Mouse (Mus musculus): ENCODE results near the gene Gm3625. TPM values are rescaled to one million over a fixed set of nuclear protein-coding genes. Genes with fewer than 3 reads are reported as not detected.
A peak's percentile ranks its signal among the peaks of the same experiment; 100 is the strongest.
"Not testable (repeated sequence)": the region's sequence is repeated elsewhere in the genome, so short reads cannot be mapped to it uniquely, and the experiment has no call there.

Gm3625 gene
- polyA plus RNA-seq, 1 experiment from 2014 or later: not detected

GRCm38 (mm10) chr12:4592025-4592424 is 702 bp downstream of the Gm3625 start:
- Histone ChIP-seq H3K36me3 (no peaks in the 10 kb centered on the region), H3K9me3 (no peaks in the 10 kb centered on the region), H3K27ac (peak overlapping the region; percentile 98), H3K27me3 (ENCODE audit: insufficient read depth, poor library complexity, severe bottlenecking) (no peaks in the 10 kb centered on the region), H3K4me3 (peak overlapping the region; percentile 91), H3K4me1 (peaks cover 14% of the 10 kb centered on the region)
- WGBS: 70% methylated on average over 6 of the region's 6 CpGs
- DNase-seq (ENCODE audit: low spot score): no peak

- H3K4me3 ChIP-seq: no peak overlapping the region
- H3K36me3 ChIP-seq: no peaks in the 10 kb centered on the region
- H3K27me3 ChIP-seq (ENCODE audit: insufficient read depth, poor library complexity, severe bottlenecking): no peaks in the 10 kb centered on the region
- 80% methylated on average over 3 of the region's 3 CpGs for WGBS
- no peak overlapping the region for H3K27ac ChIP-seq
- DNase-seq (ENCODE audit: low spot score): no peak
- H3K4me1 ChIP-seq: peaks cover 8% of the 10 kb centered on the region
- no peaks in the 10 kb centered on the region for H3K9me3 ChIP-seq
Measured at GRCm38 (mm10) chr12:4588603-4589002, 4.1 kb downstream of the Gm3625 start.

GRCm38 (mm10) chr12:4587846-4588245 is 4.9 kb downstream of the Gm3625 start:
- no peak overlapping the region for H3K4me3 ChIP-seq
- H3K27ac ChIP-seq: no peak overlapping the region
- no peaks in the 10 kb centered on the region for H3K27me3 ChIP-seq (ENCODE audit: insufficient read depth, poor library complexity, severe bottlenecking)
- no peaks in the 10 kb centered on the region for H3K9me3 ChIP-seq
- peaks cover 7% of the 10 kb centered on the region; the same call in 1 of the 2 replicates for H3K4me1 ChIP-seq
- no peaks in the 10 kb centered on the region for H3K36me3 ChIP-seq
- WGBS: 76% methylated on average over 2 of the region's 2 CpGs
- DNase-seq (ENCODE audit: low spot score): no peak

GRCm38 (mm10) chr12:4582326-4582725 is 10.4 kb downstream of the Gm3625 start:
- no peaks in the 10 kb centered on the region for H3K36me3 ChIP-seq
- no peaks in the 10 kb centered on the region for H3K9me3 ChIP-seq
- DNase-seq (ENCODE audit: low spot score): no peak
- no peaks in the 10 kb centered on the region for H3K27me3 ChIP-seq (ENCODE audit: insufficient read depth, poor library complexity, severe bottlenecking)
- no peak overlapping the region for H3K27ac ChIP-seq
- no peak overlapping the region for H3K4me3 ChIP-seq
- no peaks in the 10 kb centered on the region for H3K4me1 ChIP-seq

GRCm38 (mm10) chr12:4574065-4574464 is 18.7 kb downstream of the Gm3625 start:
- Histone ChIP-seq H3K36me3 (no peaks in the 10 kb centered on the region), H3K27ac (no peak overlapping the region), H3K9me3 (no peaks in the 10 kb centered on the region), H3K27me3 (ENCODE audit: insufficient read depth, poor library complexity, severe bottlenecking) (no peaks in the 10 kb centered on the region), H3K4me3 (no peak overlapping the region), H3K4me1 (no peaks in the 10 kb centered on the region)
- WGBS: 79% methylated on average over 4 of the region's 4 CpGs
- DNase-seq (ENCODE audit: low spot score): no peak

- no peak overlapping the region for H3K27ac ChIP-seq
- H3K4me1 ChIP-seq: no peaks in the 10 kb centered on the region
- no peaks in the 10 kb centered on the region for H3K36me3 ChIP-seq
- no peaks in the 10 kb centered on the region for H3K9me3 ChIP-seq
- WGBS: 37% methylated on average over 5 of the region's 5 CpGs
- no peak overlapping the region for H3K4me3 ChIP-seq
- no peak for DNase-seq (ENCODE audit: low spot score)
- no peaks in the 10 kb centered on the region for H3K27me3 ChIP-seq (ENCODE audit: insufficient read depth, poor library complexity, severe bottlenecking)
Measured at GRCm38 (mm10) chr12:4571864-4572263, 20.9 kb downstream of the Gm3625 start.

- Histone ChIP-seq H3K4me1 (peaks cover 16% of the 10 kb centered on the region), H3K36me3 (no peaks in the 10 kb centered on the region), H3K27ac (peak overlapping the region; percentile 80), H3K9me3 (no peaks in the 10 kb centered on the region), H3K4me3 (no peak overlapping the region), H3K27me3 (ENCODE audit: insufficient read depth, poor library complexity, severe bottlenecking) (no peaks in the 10 kb centered on the region)
- WGBS: 47% methylated on average over 9 of the region's 9 CpGs
- DNase-seq (ENCODE audit: low spot score): peak; percentile 75
Measured at GRCm38 (mm10) chr12:4558475-4559279, 34.0 kb downstream of the Gm3625 start.

- no peaks in the 10 kb centered on the region for H3K36me3 ChIP-seq
- no peak for DNase-seq (ENCODE audit: low spot score)
- peaks cover 16% of the 10 kb centered on the region for H3K4me1 ChIP-seq
- no peaks in the 10 kb centered on the region for H3K27me3 ChIP-seq (ENCODE audit: insufficient read depth, poor library complexity, severe bottlenecking)
- 92% methylated on average over 3 of the region's 3 CpGs for whole genome bisulfite sequencing
- H3K4me3 ChIP-seq: no peak overlapping the region
- no peaks in the 10 kb centered on the region for H3K9me3 ChIP-seq
- no peak overlapping the region for H3K27ac ChIP-seq
Measured at GRCm38 (mm10) chr12:4558013-4558412, 34.7 kb downstream of the Gm3625 start.

GRCm38 (mm10) chr12:4557436-4557835 is 35.3 kb downstream of the Gm3625 start:
- no peaks in the 10 kb centered on the region for H3K36me3 ChIP-seq
- H3K4me3 ChIP-seq: no peak overlapping the region
- peaks cover 16% of the 10 kb centered on the region for H3K4me1 ChIP-seq
- 0 out of 2 replicates have a peak overlapping the region, but pooled peaks have one; percentile 8 for H3K27ac ChIP-seq
- no peak for DNase-seq (ENCODE audit: low spot score)
- no peaks in the 10 kb centered on the region for H3K9me3 ChIP-seq
- WGBS: 67% methylated on average over 3 of the region's 3 CpGs
- no peaks in the 10 kb centered on the region for H3K27me3 ChIP-seq (ENCODE audit: insufficient read depth, poor library complexity, severe bottlenecking)

- Histone ChIP-seq H3K36me3 (no peaks in the 10 kb centered on the region), H3K27me3 (ENCODE audit: insufficient read depth, poor library complexity, severe bottlenecking) (no peaks in the 10 kb centered on the region), H3K9me3 (no peaks in the 10 kb centered on the region), H3K27ac (no peak overlapping the region), H3K4me3 (no peak overlapping the region), H3K4me1 (peaks cover 20% of the 10 kb centered on the region)
- no peak for DNase-seq (ENCODE audit: low spot score)
- WGBS: 84% methylated on average over 9 of the region's 9 CpGs
Measured at GRCm38 (mm10) chr12:4556891-4557290, 35.8 kb downstream of the Gm3625 start.

GRCm38 (mm10) chr12:4555451-4555850 is 37.3 kb downstream of the Gm3625 start:
- no peak overlapping the region for H3K27ac ChIP-seq
- no peaks in the 10 kb centered on the region for H3K9me3 ChIP-seq
- H3K36me3 ChIP-seq: no peaks in the 10 kb centered on the region
- peaks cover 23% of the 10 kb centered on the region for H3K4me1 ChIP-seq
- H3K27me3 ChIP-seq (ENCODE audit: insufficient read depth, poor library complexity, severe bottlenecking): no peaks in the 10 kb centered on the region
- no peak for DNase-seq (ENCODE audit: low spot score)
- no peak overlapping the region for H3K4me3 ChIP-seq
- 73% methylated on average over 6 of the region's 6 CpGs for WGBS

GRCm38 (mm10) chr12:4553704-4554103 is 39.0 kb downstream of the Gm3625 start:
- not testable (repeated sequence) for H3K27me3 ChIP-seq (ENCODE audit: insufficient read depth, poor library complexity, severe bottlenecking); H3K4me3 ChIP-seq; DNase-seq (ENCODE audit: low spot score); H3K27ac ChIP-seq; H3K9me3 ChIP-seq; H3K36me3 ChIP-seq
- peaks cover 19% of the 10 kb centered on the region for H3K4me1 ChIP-seq
- 79% methylated on average over 3 of the region's 3 CpGs for WGBS

GRCm38 (mm10) chr12:4548053-4549013 is 44.4 kb downstream of the Gm3625 start:
- H3K27ac ChIP-seq: no peak overlapping the region
- H3K4me3 ChIP-seq: peak overlapping the region; percentile 31; the same call in 1 of the 2 replicates
- H3K27me3 ChIP-seq (ENCODE audit: insufficient read depth, poor library complexity, severe bottlenecking): no peaks in the 10 kb centered on the region; the same call in 1 of the 2 replicates
- H3K36me3 ChIP-seq: no peaks in the 10 kb centered on the region
- H3K4me1 ChIP-seq: peaks cover 8% of the 10 kb centered on the region
- peak; percentile 90 for DNase-seq (ENCODE audit: low spot score)
- no peaks in the 10 kb centered on the region for H3K9me3 ChIP-seq
- 23% methylated on average over 18 of the region's 18 CpGs for WGBS
